Mouse (Mus musculus) limb, embryonic 15.5 days (tissue): Measurements from ENCODE around the gene Dnah12. TPM values are rescaled to one million over a fixed set of nuclear protein-coding genes. Genes with fewer than 3 reads are reported as not detected.
"Not testable (repeated sequence)": the region's sequence is repeated elsewhere in the genome, so short reads cannot be mapped to it uniquely, and the experiment has no call there.

ENCODE experiments used
- ATAC-seq: fragments of 200-750 bp; cut with Nextera tagmentation; 2 replicates; pipeline ENCODE4 v1.8.0; 2017; ENCODE audit warnings: low read depth, moderate TSS enrichment; ENCODE audit not compliant: insufficient number of reproducible peaks, low FRiP score, low TSS enrichment
- H3K27ac ChIP-seq: fragments of 300-500 bp; sonication (generic); 2 replicates; pipeline ENCODE4 v1.5.1; 2015; ENCODE audit warnings: moderate library complexity, mild to moderate bottlenecking, inconsistent platforms
- H3K27me3 ChIP-seq: fragments of 300-500 bp; sonication (generic); 2 replicates; pipeline ENCODE4 v1.6.1; 2015; ENCODE audit warnings: inconsistent platforms
- H3K36me3 ChIP-seq: fragments of 300-500 bp; sonication (generic); 2 replicates; pipeline ENCODE4 v1.6.1; 2015; ENCODE audit warnings: inconsistent platforms
- H3K4me1 ChIP-seq: fragments of 300-500 bp; sonication (generic); 2 replicates; pipeline ENCODE4 v1.6.1; 2015; ENCODE audit warnings: inconsistent platforms
- H3K4me2 ChIP-seq: fragments of 300-500 bp; sonication (generic); 2 replicates; pipeline ENCODE4 v1.6.1; 2015; ENCODE audit warnings: mild to moderate bottlenecking, inconsistent platforms
- H3K4me3 ChIP-seq: fragments of 300-500 bp; sonication (generic); 2 replicates; pipeline ENCODE4 v1.5.1; 2015; ENCODE audit warnings: mild to moderate bottlenecking, inconsistent platforms
- H3K9ac ChIP-seq: fragments of 300-500 bp; sonication (generic); 2 replicates; pipeline ENCODE4 v1.6.1; 2015; ENCODE audit warnings: inconsistent platforms
- H3K9me3 ChIP-seq: fragments of 300-500 bp; sonication (generic); 2 replicates; pipeline ENCODE4 v1.6.1; 2016; ENCODE audit warnings: inconsistent platforms
- WGBS: fragments of 180-500 bp; shearing (Covaris S2); methylation state at CpG from one replicate; pipeline ENCODE4 v1.1.7; 2015; 5-methylcytosine and 5-hydroxymethylcytosine counted together
- polyA plus RNA-seq: library from polyadenylated mRNA; unstranded; fragments of >200 nt; fragmentation: Nextera tagmentation; extraction: Ambion mirVana; gene quantifications from 2 replicates; pipeline ENCODE4 v1.2.1, GENCODE M21; 2015

Dnah12 gene
- polyA plus RNA-seq, 1 experiment from 2014 or later, result 0.04 TPM

DNA sequence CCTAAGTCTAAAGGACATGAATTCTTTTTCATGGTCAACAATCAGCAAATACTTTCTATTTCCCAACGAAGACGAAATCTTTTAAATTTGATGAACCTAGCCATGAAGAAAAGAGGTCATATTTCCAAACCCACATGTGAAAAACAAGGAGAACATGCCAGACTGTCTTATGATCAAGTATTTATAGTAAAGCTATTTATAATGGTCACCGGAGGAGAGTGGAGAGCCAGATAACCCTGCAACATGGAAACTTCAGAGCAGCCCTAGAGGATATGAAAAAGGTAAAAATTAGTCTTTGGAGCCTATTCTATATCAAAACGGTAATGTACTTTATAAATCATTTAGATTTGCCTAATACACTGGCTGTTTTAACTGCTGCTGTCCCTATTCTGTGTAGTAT is 201.3 kb downstream of the Dnah12 start, which contains the start of gene Asb14:
Gene Asb14 (plus strand): TSS at position 166 of the 400 bp plus-strand sequence.
- Histone ChIP-seq H3K36me3 (no peaks in the 10 kb centered on the region), H3K4me3 (no peak within 1 kb of the TSS), H3K9ac (no peak within 1 kb of the TSS), H3K9me3 (no peaks in the 10 kb centered on the region), H3K27me3 (no peaks in the 10 kb centered on the region), H3K4me2 (no peak within 1 kb of the TSS), H3K27ac (no peak within 1 kb of the TSS), H3K4me1 (no peaks in the 10 kb centered on the region)
- ATAC-seq, result no peak
- 88% methylated on average over 4 of the region's 4 CpGs for WGBS

DNA sequence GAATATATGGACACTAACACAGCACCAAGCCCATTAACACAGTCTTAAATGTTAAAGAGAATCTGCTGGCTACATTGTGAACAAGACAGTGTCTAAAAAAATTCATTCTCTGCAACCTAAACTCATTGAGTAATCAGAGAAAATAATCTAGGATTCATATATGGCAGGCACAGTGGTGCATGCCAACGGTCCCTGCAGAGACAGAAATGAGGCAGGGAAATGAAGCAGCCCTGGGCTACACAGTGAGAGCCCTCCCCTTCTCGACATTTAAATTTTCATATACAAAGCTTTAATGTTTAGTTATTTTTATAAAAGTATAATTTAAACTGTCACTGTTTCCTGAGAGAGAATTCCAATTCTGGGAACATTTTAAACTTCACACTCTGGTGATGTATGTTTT is 206.4 kb downstream of the Dnah12 start:
- no peak overlapping the region for H3K4me2 ChIP-seq
- no peaks in the 10 kb centered on the region for H3K36me3 ChIP-seq
- no peak overlapping the region for H3K4me3 ChIP-seq
- no peak for ATAC-seq
- no peaks in the 10 kb centered on the region for H3K4me1 ChIP-seq
- 63% methylated on average over 2 of the region's 2 CpGs for WGBS
- no peak overlapping the region for H3K27ac ChIP-seq
- no peaks in the 10 kb centered on the region for H3K9me3 ChIP-seq
- H3K27me3 ChIP-seq, result no peaks in the 10 kb centered on the region
- H3K9ac ChIP-seq, result no peak overlapping the region

DNA sequence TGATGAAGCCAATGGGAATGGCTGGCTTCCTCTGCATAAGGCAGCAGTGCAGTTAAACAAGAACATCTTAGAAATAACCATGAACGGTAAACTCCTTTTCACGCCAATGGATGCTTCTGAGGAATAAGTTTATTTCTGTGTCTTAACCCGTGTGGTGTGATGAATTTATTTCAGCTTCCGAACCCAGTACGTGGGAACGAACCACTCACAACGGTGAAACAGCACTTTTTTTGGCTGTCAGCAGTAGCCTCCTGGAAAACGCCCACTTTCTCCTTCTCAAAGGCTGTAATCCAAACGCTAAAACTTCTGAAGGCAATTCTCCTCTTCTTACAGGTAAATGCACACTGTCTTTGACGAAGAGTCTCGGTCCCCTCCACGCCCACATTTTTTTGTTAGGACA is 207.8 kb downstream of the Dnah12 start:
- Histone ChIP-seq H3K27me3 (no peaks in the 10 kb centered on the region), H3K9me3 (no peaks in the 10 kb centered on the region), H3K4me2 (no peak overlapping the region), H3K27ac (no peak overlapping the region), H3K4me1 (no peaks in the 10 kb centered on the region), H3K36me3 (no peaks in the 10 kb centered on the region), H3K4me3 (no peak overlapping the region), H3K9ac (no peak overlapping the region)
- ATAC-seq, result no peak
- WGBS, result 79% methylated on average over 12 of the region's 12 CpGs

DNA sequence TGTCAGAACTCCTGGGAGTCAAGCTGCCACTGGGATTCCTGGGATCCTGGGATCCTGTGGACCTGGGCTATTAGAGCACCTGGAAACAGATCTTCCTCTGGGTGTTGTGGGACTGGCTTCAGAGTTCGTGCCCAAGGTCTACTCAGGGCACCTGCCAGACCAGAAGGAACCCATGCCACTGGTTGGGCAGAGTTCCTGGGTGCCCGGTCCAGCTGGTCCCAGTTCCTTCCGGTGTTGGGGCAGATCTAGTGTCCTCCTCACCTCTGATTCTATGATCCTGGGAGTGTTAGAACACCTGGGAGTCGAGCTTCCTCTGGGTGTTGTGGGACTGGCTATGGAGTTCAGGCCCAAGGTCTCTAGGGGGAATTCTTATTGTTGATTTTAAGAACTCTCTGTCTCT is 214.3 kb downstream of the Dnah12 start:
- H3K4me2 ChIP-seq, result no peak overlapping the region
- no peaks in the 10 kb centered on the region for H3K27me3 ChIP-seq
- ATAC-seq, result no peak
- H3K4me3 ChIP-seq, result no peak overlapping the region
- WGBS, result 89% methylated on average over 4 of the region's 4 CpGs
- H3K27ac ChIP-seq, result no peak overlapping the region
- H3K36me3 ChIP-seq, result no peaks in the 10 kb centered on the region
- H3K4me1 ChIP-seq, result no peaks in the 10 kb centered on the region
- no peak overlapping the region for H3K9ac ChIP-seq
- H3K9me3 ChIP-seq, result no peaks in the 10 kb centered on the region

DNA sequence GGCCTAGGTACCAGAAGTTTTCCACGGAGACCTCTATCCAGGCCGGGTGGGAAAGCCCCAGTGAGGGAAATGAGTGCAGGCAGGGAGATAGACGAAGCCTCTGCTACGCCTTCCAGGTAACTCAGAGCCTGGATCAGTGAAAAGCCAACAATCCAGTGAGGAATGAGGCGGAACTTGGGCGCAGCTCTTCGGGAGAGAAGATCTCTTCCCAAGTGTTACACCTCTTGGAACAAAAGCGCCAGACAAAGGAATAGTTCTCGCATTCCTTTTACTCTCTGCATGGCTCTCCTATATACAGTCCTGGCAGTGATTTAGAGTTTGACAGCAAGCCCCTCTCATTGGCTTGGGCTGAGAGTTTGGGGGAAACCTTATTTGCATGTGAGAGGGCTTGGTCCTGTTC is 217.4 kb downstream of the Dnah12 start:
- not testable (repeated sequence) for H3K27me3 ChIP-seq, H3K4me2 ChIP-seq, H3K9me3 ChIP-seq, H3K9ac ChIP-seq, H3K4me1 ChIP-seq, H3K36me3 ChIP-seq, H3K27ac ChIP-seq, ATAC-seq, H3K4me3 ChIP-seq
- WGBS, result 50% methylated on average over 9 of the region's 9 CpGs

DNA sequence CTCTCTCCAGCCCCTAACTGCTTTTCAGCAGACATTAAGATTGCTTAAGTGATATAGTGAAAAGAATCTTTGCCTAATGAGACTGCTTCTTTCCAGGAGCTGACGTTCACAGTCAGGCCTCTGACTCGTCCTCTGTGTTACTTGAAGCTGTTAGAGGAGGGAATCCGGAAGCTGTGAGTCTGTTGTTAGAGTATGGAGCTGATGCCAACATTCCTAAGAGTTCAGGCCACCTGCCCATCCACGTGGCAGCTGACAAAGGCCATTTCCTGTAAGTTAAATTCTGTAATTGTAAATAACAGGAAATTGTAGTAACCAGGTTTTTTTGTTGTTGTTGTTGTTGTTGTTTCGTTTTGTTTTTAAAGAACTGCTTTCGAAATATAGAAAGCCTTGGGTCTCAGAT is 218.1 kb downstream of the Dnah12 start:
- WGBS, result 60% methylated on average over 6 of the region's 6 CpGs
- no peak overlapping the region for H3K27ac ChIP-seq
- H3K4me1 ChIP-seq, result no peaks in the 10 kb centered on the region
- no peak overlapping the region for H3K9ac ChIP-seq
- no peak for ATAC-seq
- no peaks in the 10 kb centered on the region for H3K36me3 ChIP-seq
- no peaks in the 10 kb centered on the region for H3K27me3 ChIP-seq
- H3K4me3 ChIP-seq, result no peak overlapping the region
- no peaks in the 10 kb centered on the region for H3K9me3 ChIP-seq
- H3K4me2 ChIP-seq, result no peak overlapping the region

DNA sequence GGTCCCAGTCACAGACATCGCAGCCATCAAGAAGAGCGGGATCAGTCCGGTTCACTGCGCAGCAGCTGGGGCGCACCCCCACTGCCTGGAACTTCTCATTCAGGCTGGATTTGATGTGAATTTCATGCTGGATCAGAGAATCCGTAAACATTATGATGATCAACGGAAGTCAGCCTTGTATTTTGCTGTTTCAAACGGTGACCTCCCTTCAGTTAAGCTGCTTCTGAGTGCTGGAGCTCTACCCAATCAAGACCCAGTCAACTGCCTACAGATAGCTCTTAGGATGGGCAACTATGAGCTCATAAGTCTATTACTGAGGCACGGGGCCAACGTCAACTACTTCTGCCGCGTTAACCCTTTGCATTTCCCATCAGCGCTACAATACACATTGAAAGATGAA is 218.8 kb downstream of the Dnah12 start:
- no peaks in the 10 kb centered on the region for H3K27me3 ChIP-seq
- WGBS, result 89% methylated on average over 13 of the region's 13 CpGs
- H3K36me3 ChIP-seq, result no peaks in the 10 kb centered on the region
- no peaks in the 10 kb centered on the region for H3K4me1 ChIP-seq
- no peak overlapping the region for H3K27ac ChIP-seq
- H3K4me2 ChIP-seq, result no peak overlapping the region
- no peak overlapping the region for H3K4me3 ChIP-seq
- no peak for ATAC-seq
- no peak overlapping the region for H3K9ac ChIP-seq
- no peaks in the 10 kb centered on the region for H3K9me3 ChIP-seq

DNA sequence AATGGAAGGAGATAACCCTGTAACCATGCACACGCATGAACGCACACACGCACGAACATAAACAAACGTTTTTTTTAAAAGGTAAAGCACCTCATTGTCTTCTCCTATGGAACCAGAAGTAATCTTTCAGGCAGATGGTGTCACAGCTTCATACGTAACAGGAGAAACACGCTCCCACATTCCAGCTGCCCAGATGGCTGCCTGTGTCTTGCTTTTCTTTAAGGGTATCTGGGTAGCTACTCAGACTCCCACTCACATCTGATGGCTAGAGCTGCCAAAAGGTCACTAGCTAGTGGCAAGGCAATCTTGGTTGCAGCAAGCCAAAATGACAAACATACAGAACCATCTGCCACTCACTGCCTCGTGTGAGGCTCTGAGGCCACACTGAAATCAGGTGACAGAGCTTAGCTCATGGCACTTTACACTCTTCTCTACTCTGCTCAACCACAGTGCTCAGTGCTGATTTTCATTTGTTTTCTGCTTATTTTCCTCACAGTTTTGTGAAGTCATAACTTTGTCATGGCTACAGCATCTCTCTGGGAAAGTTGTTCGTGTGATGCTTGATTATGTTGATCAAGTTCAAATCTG is 220.7 kb downstream of the Dnah12 start:
- Histone ChIP-seq H3K4me2 (no peak overlapping the region), H3K9ac (no peak overlapping the region), H3K27ac (no peak overlapping the region), H3K9me3 (no peaks in the 10 kb centered on the region), H3K4me1 (no peaks in the 10 kb centered on the region), H3K36me3 (peaks cover 2% of the 10 kb centered on the region; the same call in 1 of the 2 replicates), H3K27me3 (no peaks in the 10 kb centered on the region), H3K4me3 (no peak overlapping the region)
- no peak for ATAC-seq
- WGBS, result 83% methylated on average over 9 of the region's 9 CpGs

DNA sequence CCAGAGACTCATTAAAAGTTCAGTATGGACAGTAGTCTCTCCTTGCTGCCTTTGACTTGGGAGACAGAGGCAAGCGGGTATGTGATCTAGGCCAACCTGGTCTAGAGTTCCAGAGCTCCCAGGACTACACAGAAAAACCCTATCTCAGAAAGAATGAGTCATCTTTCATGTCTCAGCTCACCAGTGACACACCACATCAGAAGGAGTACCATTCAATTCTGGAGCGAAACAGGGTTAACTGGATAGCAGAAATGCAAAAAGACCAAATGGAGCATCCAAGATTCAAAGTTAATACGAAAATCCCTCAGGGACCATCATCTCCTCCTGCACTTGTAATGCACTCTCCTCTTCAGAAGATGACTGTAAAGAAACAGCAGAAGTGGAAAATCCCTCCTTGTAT is 226.2 kb downstream of the Dnah12 start:
- H3K4me2 ChIP-seq, result no peak overlapping the region
- WGBS, result 95% methylated on average over 3 of the region's 3 CpGs
- no peak for ATAC-seq

DNA sequence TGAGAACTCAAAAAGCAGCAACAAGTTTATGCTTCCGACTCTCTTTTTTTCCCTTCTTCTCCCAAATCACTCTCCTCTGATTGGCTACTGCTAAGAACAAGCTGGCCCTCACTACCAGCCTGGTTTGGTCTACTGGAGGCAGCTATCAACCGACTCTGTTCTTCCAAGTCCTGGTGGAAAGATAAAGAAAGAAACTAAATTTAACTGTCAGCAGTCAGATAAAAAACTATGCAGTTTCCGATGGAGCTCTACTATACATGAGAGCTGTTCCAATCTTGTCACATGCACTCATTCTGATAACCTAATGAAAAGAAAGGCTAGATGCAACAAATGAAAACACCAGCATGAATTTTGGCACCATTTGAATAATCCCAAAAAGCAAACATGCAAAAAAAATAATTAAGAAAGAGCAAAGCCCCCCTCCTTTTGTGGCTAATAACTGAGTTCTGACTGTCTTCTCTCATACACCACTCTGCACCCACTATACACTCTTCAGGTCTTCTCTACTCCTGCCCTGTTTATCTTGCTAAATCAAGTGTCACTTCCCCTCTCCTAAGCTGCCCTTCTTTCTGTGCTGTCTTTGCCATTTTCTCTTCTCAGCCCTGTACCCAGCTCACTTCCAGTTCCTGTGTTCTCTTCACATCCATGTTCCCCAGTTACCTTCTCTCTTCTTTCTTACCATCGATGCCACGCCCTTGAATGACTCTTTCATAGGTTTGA is 230.8 kb downstream of the Dnah12 start:
- ATAC-seq, result no peak
- 93% methylated on average over 5 of the region's 5 CpGs for WGBS
- H3K27ac ChIP-seq, result no peak overlapping the region
- H3K4me2 ChIP-seq, result no peak overlapping the region
- H3K36me3 ChIP-seq, result peaks cover 48% of the 10 kb centered on the region
- no peaks in the 10 kb centered on the region for H3K9me3 ChIP-seq
- H3K4me3 ChIP-seq, result no peak overlapping the region
- no peak overlapping the region for H3K9ac ChIP-seq
- no peaks in the 10 kb centered on the region for H3K4me1 ChIP-seq
- H3K27me3 ChIP-seq, result no peaks in the 10 kb centered on the region

More for the DNA sequence above, 226.2 kb downstream of the Dnah12 start:
- H3K4me3 ChIP-seq, result no peak overlapping the region
- no peak overlapping the region for H3K27ac ChIP-seq
- no peak overlapping the region for H3K9ac ChIP-seq
- H3K36me3 ChIP-seq, result peaks cover 27% of the 10 kb centered on the region
- no peaks in the 10 kb centered on the region for H3K4me1 ChIP-seq
- no peaks in the 10 kb centered on the region for H3K9me3 ChIP-seq
- H3K27me3 ChIP-seq, result no peaks in the 10 kb centered on the region

DNA sequence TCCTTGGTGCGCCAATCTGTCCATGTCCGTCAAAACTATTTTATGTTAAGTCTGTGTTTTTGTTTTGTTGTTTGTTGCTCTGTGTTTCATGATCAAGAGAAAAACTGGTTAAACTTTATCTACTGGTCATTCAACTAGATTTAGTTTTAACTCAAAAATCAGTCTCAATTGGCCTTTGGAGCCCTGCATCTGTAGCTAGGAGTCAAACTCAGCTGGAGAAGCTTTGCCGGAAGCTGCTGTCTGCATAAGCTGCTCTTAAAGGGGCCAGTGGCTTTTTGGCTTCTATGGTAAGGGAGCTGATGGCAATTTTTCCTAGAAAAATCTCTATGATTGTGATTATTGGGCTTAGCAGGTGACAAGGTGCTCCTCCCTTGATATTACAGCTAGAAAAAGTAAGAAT is 241.8 kb downstream of the Dnah12 start:
- Histone ChIP-seq H3K9me3 (no peaks in the 10 kb centered on the region), H3K27me3 (no peaks in the 10 kb centered on the region), H3K4me2 (no peak overlapping the region), H3K4me1 (no peaks in the 10 kb centered on the region), H3K9ac (no peak overlapping the region), H3K27ac (no peak overlapping the region), H3K4me3 (no peak overlapping the region), H3K36me3 (peaks cover 31% of the 10 kb centered on the region)
- WGBS, result 93% methylated on average over 3 of the region's 3 CpGs
- ATAC-seq, result no peak

DNA sequence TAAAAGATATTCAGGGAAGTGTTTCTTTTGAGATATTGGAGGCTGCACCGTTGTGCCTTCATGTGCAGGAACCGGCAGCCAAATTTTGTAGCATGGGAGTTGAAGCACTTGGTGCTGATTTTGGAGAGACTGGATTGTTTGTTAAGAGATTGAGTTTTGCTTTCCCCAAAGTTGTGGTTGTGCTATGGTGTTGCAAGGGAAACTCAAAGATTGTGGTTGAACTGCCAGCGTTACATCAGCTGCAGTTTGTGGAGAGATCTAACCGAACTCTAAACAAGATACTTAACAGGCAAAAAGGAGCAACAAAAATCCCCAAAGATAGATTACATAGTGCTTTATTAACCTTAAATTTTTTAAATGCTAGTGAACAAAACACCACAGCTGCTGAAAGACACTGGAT is 242.5 kb downstream of the Dnah12 start:
- H3K4me3 ChIP-seq, result no peak overlapping the region
- H3K4me2 ChIP-seq, result no peak overlapping the region
- peaks cover 36% of the 10 kb centered on the region for H3K36me3 ChIP-seq
- no peak overlapping the region for H3K27ac ChIP-seq
- H3K27me3 ChIP-seq, result no peaks in the 10 kb centered on the region
- H3K9me3 ChIP-seq, result no peaks in the 10 kb centered on the region
- ATAC-seq, result no peak
- 89% methylated on average over 4 of the region's 4 CpGs for WGBS
- H3K9ac ChIP-seq, result no peak overlapping the region
- H3K4me1 ChIP-seq, result no peaks in the 10 kb centered on the region
